Mouse (Mus musculus): ENCODE data around the gene Rad51b. TPM values are rescaled to one million over a fixed set of nuclear protein-coding genes. Genes with fewer than 3 reads are reported as not detected.

Rad51b gene
- polyA plus RNA-seq, 1 experiment from 2014 or later = 6.3 TPM

GRCm38 (mm10) chr12:79626555-79627080 is 329.5 kb downstream of the Rad51b start:
- Histone ChIP-seq H3K27ac (replicated peaks; ENCODE audit: low read depth, low read length) (no peak overlapping the region), H3K4me1 (ENCODE audit: control insufficient read depth, insufficient read depth, low read length) (0 out of 2 replicates have a peak, but pooled peaks cover 2% of the 10 kb centered on the region)
- ATAC-seq (ENCODE audit: insufficient number of reproducible peaks, low FRiP score, low TSS enrichment, low read depth) = no peak

GRCm38 (mm10) chr12:79627351-79628120 is 330.5 kb downstream of the Rad51b start:
- Histone ChIP-seq H3K27ac (replicated peaks; ENCODE audit: low read depth, low read length) (no peak overlapping the region), H3K4me1 (ENCODE audit: control insufficient read depth, insufficient read depth, low read length) (0 out of 2 replicates have a peak, but pooled peaks cover 2% of the 10 kb centered on the region), H3K9ac (ENCODE audit: low read length) (no peak overlapping the region), H3K36me3 (ENCODE audit: control insufficient read depth, insufficient read depth, low read length) (no peaks in the 10 kb centered on the region), H3K9me3 (ENCODE audit: control insufficient read depth, low read length) (no peaks in the 10 kb centered on the region), H3K4me3 (ENCODE audit: low read depth, low read length) (no peak overlapping the region), H3K27me3 (ENCODE audit: control insufficient read depth, insufficient read depth, low read length) (no peaks in the 10 kb centered on the region), H3K4me2 (ENCODE audit: low read depth, severe bottlenecking) (no peak overlapping the region)
- DNase-seq (ENCODE audit: low spot score) (no peak), ATAC-seq (ENCODE audit: insufficient number of reproducible peaks, low FRiP score, low TSS enrichment, low read depth) (no peak)
- WGBS = 57% methylated on average over 4 of the region's 4 CpGs

More at GRCm38 (mm10) chr12:79626555-79627080, 329.5 kb downstream of the Rad51b start:
- Histone ChIP-seq H3K9me3 (ENCODE audit: control insufficient read depth, low read length) (no peaks in the 10 kb centered on the region), H3K27me3 (ENCODE audit: control insufficient read depth, insufficient read depth, low read length) (no peaks in the 10 kb centered on the region), H3K9ac (ENCODE audit: low read length) (no peak overlapping the region), H3K4me3 (ENCODE audit: low read depth, low read length) (no peak overlapping the region), H3K36me3 (ENCODE audit: control insufficient read depth, insufficient read depth, low read length) (no peaks in the 10 kb centered on the region), H3K4me2 (ENCODE audit: low read depth, severe bottlenecking) (no peak overlapping the region)
- no peak for DNase-seq (ENCODE audit: low spot score)
- 75% methylated on average over 4 of the region's 4 CpGs for WGBS

- H3K4me3 ChIP-seq (ENCODE audit: low read depth, low read length) = no peak overlapping the region
- H3K4me1 ChIP-seq (ENCODE audit: control insufficient read depth, insufficient read depth, low read length) = 0 out of 2 replicates have a peak, but pooled peaks cover 2% of the 10 kb centered on the region
- WGBS = 50% methylated on average over 5 of the region's 5 CpGs
- H3K36me3 ChIP-seq (ENCODE audit: control insufficient read depth, insufficient read depth, low read length) = no peaks in the 10 kb centered on the region
- H3K4me2 ChIP-seq (ENCODE audit: low read depth, severe bottlenecking) = no peak overlapping the region
- H3K27me3 ChIP-seq (ENCODE audit: control insufficient read depth, insufficient read depth, low read length) = no peaks in the 10 kb centered on the region
- DNase-seq (ENCODE audit: low spot score) = no peak
- H3K9ac ChIP-seq (ENCODE audit: low read length) = no peak overlapping the region
- no peaks in the 10 kb centered on the region for H3K9me3 ChIP-seq (ENCODE audit: control insufficient read depth, low read length)
- H3K27ac ChIP-seq (replicated peaks; ENCODE audit: low read depth, low read length) = no peak overlapping the region
- ATAC-seq (ENCODE audit: insufficient number of reproducible peaks, low FRiP score, low TSS enrichment, low read depth) = 0 out of 2 replicates have a peak, but pooled peaks have one; percentile 47
Observed at GRCm38 (mm10) chr12:79628121-79628774, 331.2 kb downstream of the Rad51b start.

- ATAC-seq (ENCODE audit: insufficient number of reproducible peaks, low FRiP score, low TSS enrichment, low read depth) (no peak), DNase-seq (ENCODE audit: low spot score) (no peak)
- Histone ChIP-seq H3K9me3 (ENCODE audit: control insufficient read depth, low read length) (no peaks in the 10 kb centered on the region), H3K36me3 (ENCODE audit: control insufficient read depth, insufficient read depth, low read length) (no peaks in the 10 kb centered on the region), H3K4me3 (ENCODE audit: low read depth, low read length) (no peak overlapping the region), H3K27ac (replicated peaks; ENCODE audit: low read depth, low read length) (no peak overlapping the region), H3K4me2 (ENCODE audit: low read depth, severe bottlenecking) (no peak overlapping the region), H3K4me1 (ENCODE audit: control insufficient read depth, insufficient read depth, low read length) (0 out of 2 replicates have a peak, but pooled peaks cover 2% of the 10 kb centered on the region), H3K27me3 (ENCODE audit: control insufficient read depth, insufficient read depth, low read length) (no peaks in the 10 kb centered on the region), H3K9ac (ENCODE audit: low read length) (no peak overlapping the region)
- 90% methylated on average over 7 of the region's 7 CpGs for WGBS
Observed at GRCm38 (mm10) chr12:79629945-79630850, 333.1 kb downstream of the Rad51b start.

- DNase-seq (ENCODE audit: low spot score) = no peak
- 87% methylated on average over 9 of the region's 9 CpGs for WGBS
- Histone ChIP-seq H3K9me3 (ENCODE audit: control insufficient read depth, low read length) (no peaks in the 10 kb centered on the region), H3K9ac (ENCODE audit: low read length) (no peak overlapping the region), H3K36me3 (ENCODE audit: control insufficient read depth, insufficient read depth, low read length) (no peaks in the 10 kb centered on the region), H3K27me3 (ENCODE audit: control insufficient read depth, insufficient read depth, low read length) (no peaks in the 10 kb centered on the region), H3K4me1 (ENCODE audit: control insufficient read depth, insufficient read depth, low read length) (0 out of 2 replicates have a peak, but pooled peaks cover under 1% of the 10 kb centered on the region), H3K27ac (replicated peaks; ENCODE audit: low read depth, low read length) (no peak overlapping the region), H3K4me3 (ENCODE audit: low read depth, low read length) (no peak overlapping the region), H3K4me2 (ENCODE audit: low read depth, severe bottlenecking) (no peak overlapping the region)
- no peak for ATAC-seq (ENCODE audit: insufficient number of reproducible peaks, low FRiP score, low TSS enrichment, low read depth)
Observed at GRCm38 (mm10) chr12:79633458-79634106, 336.5 kb downstream of the Rad51b start.

- Histone ChIP-seq H3K9ac (ENCODE audit: low read length) (no peak overlapping the region), H3K9me3 (ENCODE audit: control insufficient read depth, low read length) (no peaks in the 10 kb centered on the region), H3K27ac (replicated peaks; ENCODE audit: low read depth, low read length) (no peak overlapping the region), H3K4me3 (ENCODE audit: low read depth, low read length) (no peak overlapping the region), H3K36me3 (ENCODE audit: control insufficient read depth, insufficient read depth, low read length) (no peaks in the 10 kb centered on the region), H3K4me2 (ENCODE audit: low read depth, severe bottlenecking) (no peak overlapping the region), H3K27me3 (ENCODE audit: control insufficient read depth, insufficient read depth, low read length) (no peaks in the 10 kb centered on the region), H3K4me1 (ENCODE audit: control insufficient read depth, insufficient read depth, low read length) (no peaks in the 10 kb centered on the region)
- ATAC-seq (ENCODE audit: insufficient number of reproducible peaks, low FRiP score, low TSS enrichment, low read depth) (no peak), DNase-seq (ENCODE audit: low spot score) (no peak)
- WGBS = 55% methylated on average over 7 of the region's 7 CpGs
Observed at GRCm38 (mm10) chr12:79641570-79642285, 344.6 kb downstream of the Rad51b start.

- Histone ChIP-seq H3K4me3 (ENCODE audit: low read depth, low read length) (no peak overlapping the region), H3K27ac (replicated peaks; ENCODE audit: low read depth, low read length) (no peak overlapping the region), H3K4me1 (ENCODE audit: control insufficient read depth, insufficient read depth, low read length) (no peaks in the 10 kb centered on the region), H3K9me3 (ENCODE audit: control insufficient read depth, low read length) (no peaks in the 10 kb centered on the region), H3K36me3 (ENCODE audit: control insufficient read depth, insufficient read depth, low read length) (no peaks in the 10 kb centered on the region), H3K27me3 (ENCODE audit: control insufficient read depth, insufficient read depth, low read length) (no peaks in the 10 kb centered on the region), H3K4me2 (ENCODE audit: low read depth, severe bottlenecking) (no peak overlapping the region), H3K9ac (ENCODE audit: low read length) (no peak overlapping the region)
- DNase-seq (ENCODE audit: low spot score) = no peak
- no peak for ATAC-seq (ENCODE audit: insufficient number of reproducible peaks, low FRiP score, low TSS enrichment, low read depth)
- WGBS = 92% methylated on average over 5 of the region's 5 CpGs
Observed at GRCm38 (mm10) chr12:79642715-79643114, 345.6 kb downstream of the Rad51b start.
